Mouse (Mus musculus) E14TG2a.4 (cell line): ENCODE measurements at regions not wholly inside any gene's neighbourhood (a gene's known extent, or its start where the extent isn't known, plus 50 kb on each side); places are given as distances from the start of the nearest gene placed in this dataset.

Experiments
- H3K27me3 ChIP-seq: 2 replicates; pipeline ENCODE4 v1.6.1; 2014; ENCODE audit warnings: low read length, control low read depth; ENCODE audit not compliant: insufficient read depth
- H3K36me3 ChIP-seq: 2 replicates; pipeline ENCODE4 v1.6.1; 2014; ENCODE audit warnings: low read length, control low read depth; ENCODE audit not compliant: insufficient read depth
- H3K4me1 ChIP-seq: replicated peaks from 2 replicates; pipeline ENCODE4 v1.6.1; 2014; ENCODE audit warnings: low read depth, low read length, control low read depth
- H3K4me3 ChIP-seq: replicated peaks from 2 replicates; pipeline ENCODE4 v1.5.1; 2014; ENCODE audit warnings: mild to moderate bottlenecking, low read length
- H3K9me3 ChIP-seq: 2 replicates; pipeline ENCODE4 v1.6.1; 2014; ENCODE audit warnings: low read length, control low read depth
- CTCF ChIP-seq: conservative IDR thresholded peaks from 2 replicates; pipeline ENCODE4 v1.5.1; 2014; ENCODE audit warnings: low read length
- NANOG ChIP-seq: IDR thresholded peaks from 2 replicates; pipeline ENCODE4 v1.6.1; 2014; ENCODE audit warnings: borderline replicate concordance, low read length, mixed read lengths
- POU5F1 ChIP-seq: IDR thresholded peaks from 2 replicates; pipeline ENCODE4 v1.6.1; 2014; ENCODE audit warnings: low read length, borderline replicate concordance

DNA sequence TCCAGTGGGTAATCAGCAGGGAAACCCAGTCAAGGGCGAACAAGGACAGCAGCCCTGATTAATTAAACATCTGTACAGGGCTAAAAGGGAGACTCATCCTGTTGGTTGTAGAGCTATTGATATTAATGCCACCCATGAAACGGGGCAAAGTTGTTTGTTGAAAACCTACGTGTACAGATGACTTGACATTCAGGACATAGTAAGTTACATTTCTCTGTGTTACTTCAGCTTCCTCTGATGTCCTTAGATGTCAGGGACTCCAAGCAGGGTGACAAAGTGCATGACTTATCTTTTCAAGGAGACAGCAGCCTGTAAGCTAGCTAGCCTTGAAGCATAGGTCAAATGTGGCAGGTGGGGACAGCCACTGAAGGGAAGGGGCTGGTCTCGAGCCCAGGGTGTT, 390.5 kb downstream of the Ccdc171 start:
- Histone ChIP-seq H3K27me3 (no peaks in the 10 kb centered on the region), H3K4me3 (no peak overlapping the region), H3K36me3 (no peaks in the 10 kb centered on the region), H3K4me1 (no peaks in the 10 kb centered on the region), H3K9me3 (peaks cover 18% of the 10 kb centered on the region; the same call in 1 of the 2 replicates)
- TF ChIP-seq NANOG, result no peak
- TF ChIP-seq CTCF, result no peak
- no peak for TF ChIP-seq POU5F1

DNA sequence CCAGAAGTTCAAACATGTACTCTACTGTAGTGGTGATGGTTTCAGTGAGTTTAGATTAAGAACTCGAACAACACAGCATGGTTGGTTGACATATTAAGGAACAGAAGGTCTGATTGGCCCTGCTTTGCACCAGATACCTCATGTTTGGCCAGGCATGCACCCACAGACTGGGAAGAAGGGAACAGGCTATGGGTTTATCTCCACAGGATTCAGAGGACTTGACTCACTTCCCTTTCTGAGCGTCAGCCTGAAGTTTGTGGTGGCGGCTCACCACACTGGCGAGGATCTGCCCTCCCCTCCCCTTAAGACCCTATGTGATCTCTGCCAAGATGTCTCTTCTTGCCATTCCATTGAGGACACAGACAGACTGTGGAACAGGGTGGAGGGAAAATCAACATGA, 391.7 kb downstream of the Ccdc171 start:
- Histone ChIP-seq H3K4me3 (no peak overlapping the region), H3K36me3 (no peaks in the 10 kb centered on the region), H3K9me3 (peaks cover 12% of the 10 kb centered on the region; the same call in 1 of the 2 replicates), H3K27me3 (no peaks in the 10 kb centered on the region), H3K4me1 (no peaks in the 10 kb centered on the region)
- TF ChIP-seq CTCF, result no peak
- TF ChIP-seq NANOG, result no peak
- TF ChIP-seq POU5F1, result no peak

DNA sequence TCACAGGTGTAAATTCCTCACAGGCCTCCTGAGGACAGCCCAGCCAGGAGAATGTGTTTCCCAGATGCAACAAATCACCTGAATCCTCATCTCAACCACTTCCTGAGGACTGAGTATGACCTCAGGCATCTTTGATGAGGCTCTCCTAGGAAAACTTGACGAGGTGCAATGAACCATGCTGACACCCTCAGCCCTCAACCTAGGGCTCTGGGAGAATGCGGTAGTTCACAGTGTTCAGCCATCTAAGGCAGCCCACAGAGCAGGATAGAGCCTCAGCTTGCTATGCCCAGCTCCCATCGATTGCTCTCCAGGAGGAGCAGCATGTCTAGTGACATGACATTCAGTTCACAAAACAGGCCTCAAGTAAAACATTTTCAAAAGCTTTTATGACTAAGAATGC, 392.7 kb downstream of the Ccdc171 start:
- TF ChIP-seq CTCF (no peak), NANOG (no peak), POU5F1 (no peak)
- Histone ChIP-seq H3K36me3 (no peaks in the 10 kb centered on the region), H3K9me3 (peaks cover 13% of the 10 kb centered on the region; the same call in 1 of the 2 replicates), H3K4me3 (no peak overlapping the region), H3K4me1 (no peaks in the 10 kb centered on the region), H3K27me3 (no peaks in the 10 kb centered on the region)

GRCm38 (mm10) chr4:83919041-83919440, 393.7 kb downstream of the Ccdc171 start:
- Histone ChIP-seq H3K36me3 (no peaks in the 10 kb centered on the region), H3K4me3 (no peak overlapping the region), H3K4me1 (no peaks in the 10 kb centered on the region), H3K27me3 (no peaks in the 10 kb centered on the region), H3K9me3 (peaks cover 8% of the 10 kb centered on the region; the same call in 1 of the 2 replicates)
- TF ChIP-seq POU5F1, result no peak
- no peak for TF ChIP-seq NANOG
- no peak for TF ChIP-seq CTCF

GRCm38 (mm10) chr4:83925118-83925842, 399.9 kb downstream of the Ccdc171 start:
- no peak overlapping the region for H3K4me3 ChIP-seq
- no peaks in the 10 kb centered on the region for H3K27me3 ChIP-seq
- H3K4me1 ChIP-seq, result no peaks in the 10 kb centered on the region
- TF ChIP-seq NANOG (no peak), POU5F1 (no peak), CTCF (no peak; the same call in 1 of the 2 replicates)
- peaks cover 21% of the 10 kb centered on the region for H3K9me3 ChIP-seq
- no peaks in the 10 kb centered on the region for H3K36me3 ChIP-seq

GRCm38 (mm10) chr4:83926195-83926731, 400.9 kb downstream of the Ccdc171 start:
- no peak for TF ChIP-seq POU5F1
- no peak for TF ChIP-seq CTCF
- no peak for TF ChIP-seq NANOG
- H3K36me3 ChIP-seq, result no peaks in the 10 kb centered on the region
- H3K9me3 ChIP-seq, result peaks cover 27% of the 10 kb centered on the region
- no peaks in the 10 kb centered on the region for H3K4me1 ChIP-seq
- H3K4me3 ChIP-seq, result no peak overlapping the region
- H3K27me3 ChIP-seq, result no peaks in the 10 kb centered on the region

GRCm38 (mm10) chr4:83931897-83932654, 406.7 kb downstream of the Ccdc171 start:
- H3K27me3 ChIP-seq, result no peaks in the 10 kb centered on the region
- no peak overlapping the region for H3K4me3 ChIP-seq
- no peak for TF ChIP-seq NANOG
- no peak for TF ChIP-seq POU5F1
- TF ChIP-seq CTCF, result no peak
- no peaks in the 10 kb centered on the region for H3K4me1 ChIP-seq
- H3K9me3 ChIP-seq, result peaks cover 70% of the 10 kb centered on the region
- H3K36me3 ChIP-seq, result no peaks in the 10 kb centered on the region

GRCm38 (mm10) chr4:83941693-83942092, 416.3 kb downstream of the Ccdc171 start:
- Histone ChIP-seq H3K9me3 (peaks cover 26% of the 10 kb centered on the region), H3K4me1 (peaks cover 6% of the 10 kb centered on the region), H3K36me3 (no peaks in the 10 kb centered on the region), H3K4me3 (no peak overlapping the region), H3K27me3 (no peaks in the 10 kb centered on the region)
- TF ChIP-seq CTCF (no peak), POU5F1 (no peak), NANOG (no peak)
